Mouse (Mus musculus) forebrain, embryonic 12.5 days (tissue): Measurements from ENCODE around the gene Tbpl1. TPM values are rescaled to one million over a fixed set of nuclear protein-coding genes. Genes with fewer than 3 reads are reported as not detected.
A peak's percentile ranks its signal among the peaks of the same experiment; 100 is the strongest.

Experiments used
- ATAC-seq: fragments of 200-750 bp; cut with Nextera tagmentation; 2 replicates; pipeline ENCODE4 v1.8.0; 2017; ENCODE audit warnings: moderate TSS enrichment; ENCODE audit not compliant: low FRiP score
- H3K27ac ChIP-seq: fragments of 300-500 bp; sonication (generic); 2 replicates; pipeline ENCODE4 v1.5.1; 2016; ENCODE audit warnings: mild to moderate bottlenecking
- H3K27me3 ChIP-seq: fragments of 300-500 bp; sonication (generic); 2 replicates; pipeline ENCODE4 v1.6.1; 2016; ENCODE audit warnings: mild to moderate bottlenecking
- H3K36me3 ChIP-seq: fragments of 300-500 bp; sonication (generic); replicated peaks from 2 replicates; pipeline ENCODE4 v1.6.1; 2016; ENCODE audit warnings: mild to moderate bottlenecking
- H3K4me1 ChIP-seq: fragments of 300-500 bp; sonication (generic); 2 replicates; pipeline ENCODE4 v1.6.1; 2016
- H3K4me2 ChIP-seq: fragments of 300-500 bp; sonication (generic); 2 replicates; pipeline ENCODE4 v1.6.1; 2016; ENCODE audit warnings: mild to moderate bottlenecking, moderate library complexity
- H3K4me3 ChIP-seq: fragments of 300-500 bp; sonication (generic); replicated peaks from 2 replicates; pipeline ENCODE4 v1.5.1; 2016; ENCODE audit warnings: mild to moderate bottlenecking
- H3K9ac ChIP-seq: fragments of 300-500 bp; sonication (generic); 2 replicates; pipeline ENCODE4 v1.6.1; 2016; ENCODE audit warnings: mild to moderate bottlenecking
- H3K9me3 ChIP-seq: fragments of 300-500 bp; sonication (generic); 2 replicates; pipeline ENCODE4 v1.6.1; 2016
- WGBS: fragments of 180-500 bp; shearing (Covaris S2); methylation state at CpG from one replicate; pipeline ENCODE4 v1.1.7; 2016; 5-methylcytosine and 5-hydroxymethylcytosine counted together
- polyA plus RNA-seq: library from polyadenylated mRNA; unstranded; fragments of >200 nt; fragmentation: Nextera tagmentation; extraction: Ambion mirVana; gene quantifications from 2 replicates; pipeline ENCODE4 v1.2.1, GENCODE M21; 2016

Gene Tbpl1
- polyA plus RNA-seq = 118 and 122 TPM in 2 replicates

DNA sequence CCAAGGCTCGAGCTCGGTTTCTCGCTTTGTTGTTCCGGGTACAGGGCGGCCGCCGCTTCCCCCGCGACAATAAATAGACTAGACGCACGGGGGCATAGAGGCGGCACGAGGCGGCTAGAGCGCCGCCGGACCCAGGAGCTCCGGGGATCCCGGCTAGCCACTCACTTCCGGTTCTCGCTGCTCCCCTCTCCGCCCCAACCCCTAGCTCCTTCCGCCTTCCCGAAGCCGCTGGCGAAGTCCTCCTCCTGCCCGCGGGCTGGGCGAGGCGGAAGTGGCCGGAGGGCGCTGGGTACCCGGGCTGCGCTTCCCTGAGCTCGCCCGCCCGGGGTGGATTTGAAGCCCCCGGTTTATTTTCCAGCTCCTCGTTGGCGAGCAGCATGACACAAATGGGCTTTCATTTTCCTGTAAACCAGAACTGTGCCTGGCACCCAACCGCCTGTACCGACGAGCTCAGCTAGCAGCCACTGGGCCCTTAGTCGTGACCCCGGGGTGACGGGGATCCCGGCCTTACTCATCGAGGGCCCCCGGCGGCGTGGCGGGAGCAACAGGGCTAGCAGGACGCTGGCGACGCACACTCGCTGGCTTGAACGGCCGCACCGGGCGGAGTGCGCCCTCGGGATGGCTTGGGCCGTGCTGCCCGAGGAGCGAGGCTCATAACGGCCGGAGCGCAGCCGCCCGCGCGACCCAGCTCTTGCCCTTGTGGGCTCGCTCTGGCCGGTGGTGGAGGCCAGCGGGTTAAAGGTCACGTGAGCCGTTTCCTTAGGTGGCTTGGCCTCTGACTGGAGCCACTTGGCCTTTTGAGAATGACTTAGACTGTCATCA lies at the start of gene Tbpl1:
TSS of gene Tbpl1 (minus strand) at position 667 of the 822 bp plus-strand sequence.
- Histone ChIP-seq H3K4me2 (peak within 1 kb of the TSS; percentile 93), H3K27me3 (no peaks in the 10 kb centered on the region), H3K4me1 (peaks cover 34% of the 10 kb centered on the region), H3K4me3 (peak within 1 kb of the TSS; percentile 98), H3K9me3 (no peaks in the 10 kb centered on the region), H3K27ac (peak within 1 kb of the TSS; percentile 95), H3K36me3 (no peaks in the 10 kb centered on the region), H3K9ac (peak within 1 kb of the TSS; percentile 97)
- ATAC-seq = peak; percentile 99
- WGBS = under 1% methylated on average over 77 of the region's 77 CpGs

- H3K4me3 ChIP-seq = no peak overlapping the region
- WGBS = 37% methylated on average over 4 of the region's 4 CpGs
- no peak overlapping the region for H3K9ac ChIP-seq
- H3K9me3 ChIP-seq = no peaks in the 10 kb centered on the region
- H3K4me2 ChIP-seq = no peak overlapping the region
- no peaks in the 10 kb centered on the region for H3K27me3 ChIP-seq
- no peaks in the 10 kb centered on the region for H3K36me3 ChIP-seq
- no peak overlapping the region for H3K27ac ChIP-seq
- H3K4me1 ChIP-seq = no peaks in the 10 kb centered on the region
- ATAC-seq = no peak
Measured at GRCm38 (mm10) chr10:22781466-22781865, 49.7 kb upstream of the Tbpl1 start.

- no peak overlapping the region for H3K4me2 ChIP-seq
- H3K27ac ChIP-seq = no peak overlapping the region
- H3K4me1 ChIP-seq = 0 out of 2 replicates have a peak, but pooled peaks cover 2% of the 10 kb centered on the region
- H3K4me3 ChIP-seq = no peak overlapping the region
- H3K27me3 ChIP-seq = no peaks in the 10 kb centered on the region
- no peaks in the 10 kb centered on the region for H3K36me3 ChIP-seq
- WGBS = 20% methylated on average over 5 of the region's 5 CpGs
- no peaks in the 10 kb centered on the region for H3K9me3 ChIP-seq
- no peak overlapping the region for H3K9ac ChIP-seq
- ATAC-seq = 0 out of 2 replicates have a peak, but pooled peaks have one; percentile 14
Measured at GRCm38 (mm10) chr10:22777939-22778338, 46.2 kb upstream of the Tbpl1 start.

DNA sequence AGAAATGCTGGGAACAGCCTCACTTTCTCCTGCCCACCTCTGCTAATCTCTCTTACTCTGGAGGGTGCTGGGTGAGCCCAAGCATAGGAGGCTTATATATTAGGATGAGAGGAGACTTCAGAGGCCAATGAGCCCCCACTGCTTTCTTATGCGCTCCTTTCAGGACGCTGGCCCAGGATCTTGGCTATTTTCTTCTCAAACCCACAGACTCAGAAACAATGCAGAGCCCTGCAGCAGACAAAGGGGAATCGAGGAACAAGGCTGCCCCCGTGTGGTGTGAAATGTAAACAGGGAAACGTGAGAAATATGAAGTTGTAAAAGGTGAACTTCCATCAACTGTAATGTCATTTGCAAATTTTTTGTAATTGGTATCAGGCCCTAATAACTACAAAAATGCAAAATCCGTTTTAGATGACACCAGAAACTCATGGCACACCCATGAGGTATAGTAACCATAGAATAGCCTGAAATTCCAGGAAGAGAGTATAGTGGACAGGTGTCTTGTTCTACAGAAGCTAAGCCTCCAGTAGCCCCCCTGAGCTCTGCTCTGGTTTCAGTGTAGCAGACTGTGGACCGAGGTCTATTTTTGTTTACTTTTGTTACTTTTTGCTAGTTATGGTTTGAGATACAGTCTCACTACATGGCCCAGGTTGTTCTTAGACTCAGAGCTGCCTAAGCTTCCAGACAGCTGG lies 44.4 kb upstream of the Tbpl1 start:
- no peaks in the 10 kb centered on the region for H3K9me3 ChIP-seq
- no peak overlapping the region for H3K9ac ChIP-seq
- H3K4me3 ChIP-seq = no peak overlapping the region
- H3K36me3 ChIP-seq = no peaks in the 10 kb centered on the region
- H3K4me2 ChIP-seq = no peak overlapping the region
- no peak; the same call in 1 of the 2 replicates for ATAC-seq
- 0 out of 2 replicates have a peak, but pooled peaks cover 2% of the 10 kb centered on the region for H3K4me1 ChIP-seq
- 13% methylated on average over 7 of the region's 7 CpGs for WGBS
- H3K27me3 ChIP-seq = no peaks in the 10 kb centered on the region
- H3K27ac ChIP-seq = no peak overlapping the region

- Histone ChIP-seq H3K4me3 (no peak overlapping the region), H3K9ac (no peak overlapping the region), H3K36me3 (no peaks in the 10 kb centered on the region), H3K27me3 (no peaks in the 10 kb centered on the region), H3K27ac (no peak overlapping the region), H3K9me3 (no peaks in the 10 kb centered on the region), H3K4me2 (no peak overlapping the region), H3K4me1 (0 out of 2 replicates have a peak, but pooled peaks cover 2% of the 10 kb centered on the region)
- no peak for ATAC-seq
- WGBS = 85% methylated on average over 2 of the region's 2 CpGs
Measured at GRCm38 (mm10) chr10:22775456-22775855, 43.7 kb upstream of the Tbpl1 start.

- ATAC-seq = no peak
- Histone ChIP-seq H3K4me1 (0 out of 2 replicates have a peak, but pooled peaks cover 2% of the 10 kb centered on the region), H3K9me3 (no peaks in the 10 kb centered on the region), H3K4me2 (no peak overlapping the region), H3K9ac (no peak overlapping the region), H3K36me3 (no peaks in the 10 kb centered on the region), H3K27ac (no peak overlapping the region), H3K4me3 (no peak overlapping the region), H3K27me3 (no peaks in the 10 kb centered on the region)
- WGBS = 89% methylated on average over 3 of the region's 3 CpGs
Measured at GRCm38 (mm10) chr10:22774626-22775025, 42.9 kb upstream of the Tbpl1 start.

DNA sequence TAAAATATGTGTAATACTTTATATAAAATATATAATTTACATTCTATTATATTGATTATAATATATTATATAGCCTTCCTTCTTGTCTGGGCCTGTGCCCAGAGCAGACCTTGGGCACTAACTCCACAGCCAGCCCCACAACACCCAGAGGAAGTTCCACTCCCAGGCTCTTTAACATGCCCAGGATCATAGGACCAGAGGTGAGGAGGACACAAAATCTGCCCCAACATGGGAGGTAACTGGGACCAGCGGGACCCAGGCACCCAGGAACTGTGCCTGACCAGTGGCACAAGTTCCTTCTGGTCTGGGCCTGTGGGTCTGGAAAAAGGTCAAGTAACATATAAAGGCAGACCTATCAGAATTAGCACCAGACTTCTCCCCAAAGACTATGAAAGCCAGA lies 22.5 kb upstream of the Tbpl1 start:
- Histone ChIP-seq H3K9me3 (0 out of 2 replicates have a peak, but pooled peaks cover 3% of the 10 kb centered on the region), H3K4me2 (no peak overlapping the region), H3K4me1 (no peaks in the 10 kb centered on the region), H3K27me3 (no peaks in the 10 kb centered on the region), H3K4me3 (no peak overlapping the region), H3K9ac (no peak overlapping the region), H3K27ac (no peak overlapping the region), H3K36me3 (no peaks in the 10 kb centered on the region)
- WGBS = 95% methylated on average over 1 of the region's 1 CpGs
- ATAC-seq = no peak

DNA sequence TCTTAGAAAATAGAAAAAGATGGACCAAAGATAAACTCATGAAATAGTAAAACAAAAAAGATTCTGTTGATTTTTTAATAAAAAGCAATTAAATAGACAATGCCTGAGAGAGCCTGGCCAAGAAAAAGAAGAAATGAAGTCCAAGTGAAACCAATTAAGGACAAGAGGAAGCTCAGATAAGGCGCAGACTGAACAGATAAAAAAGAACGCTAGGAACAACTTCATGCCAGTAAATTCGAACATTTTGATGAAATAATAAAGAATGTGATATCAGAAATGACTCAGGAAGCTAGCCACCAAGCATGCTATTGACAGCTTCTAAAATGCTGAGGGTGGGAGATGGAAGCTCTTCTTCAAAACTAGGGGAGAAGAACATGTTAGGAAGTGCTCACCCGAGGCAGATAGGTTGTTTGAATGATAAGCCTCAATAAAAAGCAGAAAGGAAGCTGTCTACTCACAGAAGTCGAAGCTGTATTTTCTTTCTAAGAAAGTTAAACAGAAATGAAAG lies 19.5 kb upstream of the Tbpl1 start:
- 0 out of 2 replicates have a peak, but pooled peaks cover 3% of the 10 kb centered on the region for H3K9me3 ChIP-seq
- 79% methylated on average over 5 of the region's 5 CpGs for WGBS
- no peaks in the 10 kb centered on the region for H3K27me3 ChIP-seq
- no peak overlapping the region for H3K4me2 ChIP-seq
- H3K4me1 ChIP-seq = peaks cover 5% of the 10 kb centered on the region; the same call in 1 of the 2 replicates
- H3K27ac ChIP-seq = no peak overlapping the region
- H3K36me3 ChIP-seq = no peaks in the 10 kb centered on the region
- ATAC-seq = no peak
- no peak overlapping the region for H3K9ac ChIP-seq
- no peak overlapping the region for H3K4me3 ChIP-seq

DNA sequence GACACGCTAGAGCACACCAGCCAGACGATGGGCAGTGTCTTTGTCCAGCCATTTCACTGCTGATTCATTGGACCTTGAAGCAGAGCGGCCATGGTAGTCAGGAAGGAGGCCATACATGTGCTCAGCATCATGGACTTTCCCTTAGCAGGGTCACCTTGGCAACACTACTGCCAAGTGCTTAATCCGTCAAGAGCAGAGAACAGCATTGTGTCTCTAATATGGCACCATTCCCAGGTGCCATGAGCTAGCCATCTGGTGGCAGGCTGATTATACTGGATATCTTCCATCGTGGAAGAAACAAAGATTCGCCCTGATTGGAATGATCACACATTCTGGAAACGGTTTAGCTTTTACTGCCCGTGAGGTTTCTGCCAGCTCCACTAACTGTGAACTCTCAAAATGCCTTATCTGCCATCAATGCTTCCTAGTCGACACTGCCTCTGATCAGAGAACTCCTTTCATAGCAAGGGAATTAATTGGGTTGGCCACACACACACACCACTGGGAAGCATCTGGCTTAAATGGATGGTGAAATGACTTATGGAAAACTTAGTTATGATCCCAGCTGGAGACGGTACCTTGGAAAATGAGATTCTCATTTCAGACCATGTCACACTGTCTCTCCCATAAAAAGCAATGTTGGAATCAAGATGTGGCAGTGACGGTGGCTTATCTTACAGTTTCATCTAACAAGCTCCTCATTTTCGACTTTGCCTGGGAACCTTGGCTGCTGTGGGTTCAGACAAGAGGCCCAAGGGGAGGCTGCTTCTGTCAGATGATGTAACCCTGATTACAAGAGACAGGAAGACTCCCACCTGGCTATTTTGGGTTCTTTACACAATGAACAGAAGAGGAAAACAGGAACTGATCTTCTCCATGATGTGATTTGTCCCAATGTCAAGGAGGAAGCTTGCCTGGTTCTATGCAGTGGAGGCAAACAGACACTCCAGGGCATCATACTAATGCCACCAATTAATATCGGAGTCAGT lies 14.9 kb upstream of the Tbpl1 start:
- Histone ChIP-seq H3K4me3 (no peak overlapping the region), H3K27me3 (no peaks in the 10 kb centered on the region), H3K4me1 (peaks cover 5% of the 10 kb centered on the region; the same call in 1 of the 2 replicates), H3K4me2 (no peak overlapping the region), H3K9ac (no peak overlapping the region), H3K27ac (peak overlapping the region; percentile 63; the same call in 1 of the 2 replicates), H3K9me3 (no peaks in the 10 kb centered on the region), H3K36me3 (no peaks in the 10 kb centered on the region)
- peak; percentile 77; the same call in 1 of the 2 replicates for ATAC-seq
- WGBS = 65% methylated on average over 13 of the region's 13 CpGs

GRCm38 (mm10) chr10:22745922-22746321 lies 14.2 kb upstream of the Tbpl1 start:
- Histone ChIP-seq H3K4me1 (peaks cover 5% of the 10 kb centered on the region; the same call in 1 of the 2 replicates), H3K4me3 (no peak overlapping the region), H3K9me3 (no peaks in the 10 kb centered on the region), H3K27me3 (no peaks in the 10 kb centered on the region), H3K27ac (peak overlapping the region; percentile 63; the same call in 1 of the 2 replicates), H3K36me3 (no peaks in the 10 kb centered on the region), H3K4me2 (no peak overlapping the region), H3K9ac (no peak overlapping the region)
- peak; percentile 17; the same call in 1 of the 2 replicates for ATAC-seq
- 79% methylated on average over 7 of the region's 7 CpGs for WGBS

GRCm38 (mm10) chr10:22732181-22732580 lies 443 bp upstream of the Tbpl1 start:
- H3K27ac ChIP-seq = no peak overlapping the region
- peak overlapping the region; percentile 98 for H3K4me3 ChIP-seq
- whole genome bisulfite sequencing = 68% methylated on average over 10 of the region's 10 CpGs

More at GRCm38 (mm10) chr10:22732181-22732580, 443 bp upstream of the Tbpl1 start:
- Histone ChIP-seq H3K27me3 (no peaks in the 10 kb centered on the region), H3K4me1 (peaks cover 27% of the 10 kb centered on the region), H3K9me3 (no peaks in the 10 kb centered on the region), H3K9ac (peak overlapping the region; percentile 97), H3K36me3 (no peaks in the 10 kb centered on the region), H3K4me2 (peak overlapping the region; percentile 88)
- ATAC-seq = no peak; the same call in 1 of the 2 replicates
